Mouse (Mus musculus): ENCODE measurements around the gene Fitm2.

DNA sequence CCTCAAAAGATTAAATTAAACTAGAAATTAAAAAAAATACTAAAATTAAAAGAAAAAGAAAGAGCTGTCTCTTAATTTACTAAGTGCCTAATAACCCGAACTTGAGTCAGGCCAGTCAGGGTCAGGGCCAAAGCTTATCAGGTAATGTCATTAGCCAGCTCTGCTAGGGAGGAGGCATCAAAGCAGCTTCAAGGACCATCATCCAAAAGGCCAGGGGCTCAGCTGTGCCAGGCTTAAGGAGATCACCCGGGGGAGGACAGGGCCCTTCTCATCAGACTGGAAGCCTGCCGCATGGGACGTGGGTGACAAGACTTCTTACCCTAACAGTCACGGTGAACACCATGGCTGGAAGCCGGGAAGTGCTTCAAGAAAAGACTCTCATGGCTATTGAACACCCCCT is 4.8 kb downstream of the Fitm2 start:
- TF ChIP-seq GATA1 (IDR thresholded peaks at IDR 0.05; ENCODE audit: borderline replicate concordance, low read length) = no peak
- TF ChIP-seq FLI1 (IDR thresholded peaks at IDR 0.05; ENCODE audit: low read length) = no peak
